Mouse (Mus musculus): ENCODE data around the gene Lrit3.

Lrit3 gene

GRCm38 (mm10) chr3:129803765-129804164 lies at the start of gene Lrit3:
Lrit3 (minus strand) TSS chr3:129804030.
- DNase-seq: no peak

- no peak for DNase-seq
Observed at GRCm38 (mm10) chr3:129846846-129847245, 43.0 kb upstream of the Lrit3 start.

- no peak for DNase-seq
Observed at GRCm38 (mm10) chr3:129845868-129846267, 42.0 kb upstream of the Lrit3 start.

GRCm38 (mm10) chr3:129838017-129838416 lies 34.2 kb upstream of the Lrit3 start:
- DNase-seq: no peak

- DNase-seq: no peak
Observed at GRCm38 (mm10) chr3:129836965-129837364, 33.1 kb upstream of the Lrit3 start.

- DNase-seq: peak; percentile 58 to 70
Observed at GRCm38 (mm10) chr3:129836051-129836697, 32.3 kb upstream of the Lrit3 start.

- DNase-seq: no peak
Observed at GRCm38 (mm10) chr3:129835388-129835934, 31.6 kb upstream of the Lrit3 start, which contains the start of gene Cfi. Cfi (plus strand) TSS chr3:129835884.

GRCm38 (mm10) chr3:129831035-129831568 lies 27.3 kb upstream of the Lrit3 start, which contains the start of gene Gar1:
Gar1 (minus strand) TSS chr3:129831396.
- peak; percentile 97 to 98 for DNase-seq

- peak in 1 of 2 experiments; percentile 50 for DNase-seq
Observed at GRCm38 (mm10) chr3:129830626-129831025, 26.8 kb upstream of the Lrit3 start.

- no peak for DNase-seq
Observed at GRCm38 (mm10) chr3:129827691-129828090, 23.9 kb upstream of the Lrit3 start.

GRCm38 (mm10) chr3:129826691-129827090 lies 22.9 kb upstream of the Lrit3 start:
- no peak for DNase-seq

- DNase-seq: no peak
Observed at GRCm38 (mm10) chr3:129824891-129825290, 21.1 kb upstream of the Lrit3 start.

GRCm38 (mm10) chr3:129824146-129824545 lies 20.3 kb upstream of the Lrit3 start:
- DNase-seq: peak in 1 of 2 experiments; percentile 45

GRCm38 (mm10) chr3:129823293-129823692 lies 19.5 kb upstream of the Lrit3 start:
- DNase-seq: peak in 1 of 2 experiments; percentile 44

- DNase-seq: no peak
Observed at GRCm38 (mm10) chr3:129822206-129822775, 18.5 kb upstream of the Lrit3 start, which contains the start of gene Rrh. Rrh (minus strand) TSS chr3:129822587.

- no peak for DNase-seq
Observed at GRCm38 (mm10) chr3:129821736-129822135, 17.9 kb upstream of the Lrit3 start.

GRCm38 (mm10) chr3:129820847-129821246 lies 17.0 kb upstream of the Lrit3 start:
- DNase-seq: no peak

- peak; percentile 41 to 47 for DNase-seq
Observed at GRCm38 (mm10) chr3:129799011-129799410, 4.8 kb downstream of the Lrit3 start.

- no peak for DNase-seq
Observed at GRCm38 (mm10) chr3:129798551-129798950, 5.3 kb downstream of the Lrit3 start.

GRCm38 (mm10) chr3:129797341-129797740 lies 6.5 kb downstream of the Lrit3 start:
- peak; percentile 21 to 69 for DNase-seq

- peak; percentile 82 to 87 for DNase-seq
Observed at GRCm38 (mm10) chr3:129793801-129794200, 10.0 kb downstream of the Lrit3 start.

- DNase-seq: no peak
Observed at GRCm38 (mm10) chr3:129782746-129783145, 21.1 kb downstream of the Lrit3 start.

GRCm38 (mm10) chr3:129781435-129781834 lies 22.4 kb downstream of the Lrit3 start:
- DNase-seq: no peak

GRCm38 (mm10) chr3:129771210-129771609 lies 32.6 kb downstream of the Lrit3 start:
- DNase-seq: no peak

Data from kidney, postnatal 36 days (tissue).